Mouse (Mus musculus) lung, embryonic 15.5 days (tissue): Measurements from ENCODE around the gene Slc9a9. TPM values are rescaled to one million over a fixed set of nuclear protein-coding genes. Genes with fewer than 3 reads are reported as not detected.

Source experiments
- ATAC-seq: fragments of 200-750 bp; cut with Nextera tagmentation; 2 replicates; pipeline ENCODE4 v1.8.0; 2017; ENCODE audit warnings: moderate number of reproducible peaks, borderline replicate concordance; ENCODE audit not compliant: low FRiP score, low TSS enrichment; ENCODE audit errors: extremely low read depth
- H3K27ac ChIP-seq: fragments of 300-500 bp; sonication (generic); 2 replicates; pipeline ENCODE4 v1.5.1; 2015; ENCODE audit warnings: moderate library complexity, mild to moderate bottlenecking, inconsistent platforms
- H3K27me3 ChIP-seq: fragments of 300-500 bp; sonication (generic); 2 replicates; pipeline ENCODE4 v1.6.1; 2015; ENCODE audit warnings: inconsistent platforms
- H3K36me3 ChIP-seq: fragments of 300-500 bp; sonication (generic); 2 replicates; pipeline ENCODE4 v1.6.1; 2015; ENCODE audit warnings: inconsistent platforms
- H3K4me1 ChIP-seq: fragments of 300-500 bp; sonication (generic); 2 replicates; pipeline ENCODE4 v1.6.1; 2015; ENCODE audit warnings: inconsistent platforms
- H3K4me2 ChIP-seq: fragments of 300-500 bp; sonication (generic); 2 replicates; pipeline ENCODE4 v1.6.1; 2015; ENCODE audit warnings: inconsistent platforms, mild to moderate bottlenecking, moderate library complexity
- H3K4me3 ChIP-seq: fragments of 300-500 bp; sonication (generic); 2 replicates; pipeline ENCODE4 v1.5.1; 2015; ENCODE audit warnings: mild to moderate bottlenecking, inconsistent platforms
- H3K9ac ChIP-seq: fragments of 300-500 bp; sonication (generic); 2 replicates; pipeline ENCODE4 v1.6.1; 2015; ENCODE audit warnings: inconsistent platforms
- H3K9me3 ChIP-seq: fragments of 300-500 bp; sonication (generic); 2 replicates; pipeline ENCODE4 v1.6.1; 2016; ENCODE audit warnings: inconsistent platforms
- WGBS: fragments of 180-500 bp; shearing (Covaris S2); methylation state at CpG from one replicate; pipeline ENCODE4 v1.1.7; 2015; 5-methylcytosine and 5-hydroxymethylcytosine counted together
- polyA plus RNA-seq: library from polyadenylated mRNA; unstranded; fragments of >200 nt; fragmentation: Nextera tagmentation; extraction: Ambion mirVana; gene quantifications from 2 replicates; pipeline ENCODE4 v1.2.1, GENCODE M21; 2015

Slc9a9 gene
- polyA plus RNA-seq, 1 experiment from 2014 or later = 4.3 TPM

DNA sequence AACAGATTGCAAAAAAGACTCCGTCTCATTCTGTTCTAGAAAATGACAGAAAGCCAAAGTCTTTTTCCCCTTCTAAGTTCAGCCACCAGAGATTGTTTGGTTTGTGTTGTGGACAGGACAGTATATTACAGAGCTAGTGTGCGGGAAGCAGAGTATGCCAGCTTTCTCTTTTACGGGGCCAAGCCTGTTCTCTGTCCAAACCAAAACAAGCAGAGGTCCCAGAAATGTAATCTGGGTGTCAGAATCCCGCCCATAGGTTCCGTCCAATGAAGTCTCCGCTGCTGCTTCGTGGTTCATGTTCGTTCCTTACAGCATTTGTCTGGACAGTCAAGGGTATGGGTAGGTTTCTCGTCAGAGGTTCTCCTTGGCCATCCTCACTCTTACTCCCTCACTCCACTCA is 242.4 kb downstream of the Slc9a9 start:
- no peaks in the 10 kb centered on the region for H3K4me1 ChIP-seq
- H3K9me3 ChIP-seq = no peaks in the 10 kb centered on the region
- no peak overlapping the region for H3K9ac ChIP-seq
- H3K36me3 ChIP-seq = no peaks in the 10 kb centered on the region
- no peak overlapping the region for H3K4me2 ChIP-seq
- 76% methylated on average over 9 of the region's 9 CpGs for WGBS
- no peak for ATAC-seq
- no peak overlapping the region for H3K27ac ChIP-seq
- H3K27me3 ChIP-seq = no peaks in the 10 kb centered on the region
- H3K4me3 ChIP-seq = no peak overlapping the region

DNA sequence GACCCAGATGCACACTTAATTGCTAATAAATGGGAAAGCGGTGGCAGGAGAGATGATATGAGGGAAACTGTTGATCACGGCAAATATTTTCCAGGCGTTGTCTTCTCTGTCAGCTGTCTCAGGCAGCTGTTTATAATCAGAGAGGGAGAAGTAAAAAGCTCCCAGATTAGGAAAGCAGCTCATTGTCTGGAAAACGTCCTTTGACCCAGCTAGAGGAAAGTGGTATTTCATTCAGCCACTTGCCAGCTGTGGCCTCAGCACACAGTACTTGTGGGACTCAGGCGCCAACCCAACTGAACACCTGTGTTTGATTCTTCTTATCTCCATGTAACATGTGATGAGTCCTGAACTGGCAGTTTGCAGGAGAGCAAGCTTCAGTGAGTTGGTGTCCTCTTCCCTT is 252.4 kb downstream of the Slc9a9 start:
- ATAC-seq = no peak
- WGBS = 43% methylated on average over 5 of the region's 5 CpGs
- no peaks in the 10 kb centered on the region for H3K9me3 ChIP-seq
- no peak overlapping the region for H3K4me2 ChIP-seq
- H3K4me1 ChIP-seq = no peaks in the 10 kb centered on the region
- no peak overlapping the region for H3K4me3 ChIP-seq
- H3K27me3 ChIP-seq = no peaks in the 10 kb centered on the region
- H3K27ac ChIP-seq = no peak overlapping the region
- no peak overlapping the region for H3K9ac ChIP-seq
- H3K36me3 ChIP-seq = no peaks in the 10 kb centered on the region

DNA sequence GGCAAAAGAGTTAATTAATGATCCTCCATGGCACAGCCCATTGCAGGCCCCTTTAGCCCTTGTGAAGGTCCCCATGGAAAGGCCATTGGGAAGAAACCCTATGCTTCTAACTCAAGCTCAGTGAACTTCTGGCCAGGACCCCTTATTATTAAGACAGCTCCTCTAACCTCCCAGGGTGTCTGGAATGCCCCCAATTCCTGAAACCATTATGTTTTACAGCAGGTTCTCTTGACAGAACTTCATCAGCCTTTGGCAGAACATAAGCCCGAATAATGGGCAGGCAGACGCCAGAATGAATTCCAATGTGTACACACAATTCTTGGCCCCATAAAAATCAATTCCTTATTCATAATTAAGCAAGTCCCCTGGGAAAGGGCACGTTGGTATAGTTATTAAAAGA is 256.1 kb downstream of the Slc9a9 start:
- no peaks in the 10 kb centered on the region for H3K36me3 ChIP-seq
- WGBS = 69% methylated on average over 3 of the region's 3 CpGs
- H3K4me1 ChIP-seq = no peaks in the 10 kb centered on the region
- H3K4me2 ChIP-seq = no peak overlapping the region
- no peak overlapping the region for H3K4me3 ChIP-seq
- H3K27ac ChIP-seq = no peak overlapping the region
- no peaks in the 10 kb centered on the region for H3K27me3 ChIP-seq
- no peak overlapping the region for H3K9ac ChIP-seq
- no peaks in the 10 kb centered on the region for H3K9me3 ChIP-seq
- ATAC-seq = no peak

DNA sequence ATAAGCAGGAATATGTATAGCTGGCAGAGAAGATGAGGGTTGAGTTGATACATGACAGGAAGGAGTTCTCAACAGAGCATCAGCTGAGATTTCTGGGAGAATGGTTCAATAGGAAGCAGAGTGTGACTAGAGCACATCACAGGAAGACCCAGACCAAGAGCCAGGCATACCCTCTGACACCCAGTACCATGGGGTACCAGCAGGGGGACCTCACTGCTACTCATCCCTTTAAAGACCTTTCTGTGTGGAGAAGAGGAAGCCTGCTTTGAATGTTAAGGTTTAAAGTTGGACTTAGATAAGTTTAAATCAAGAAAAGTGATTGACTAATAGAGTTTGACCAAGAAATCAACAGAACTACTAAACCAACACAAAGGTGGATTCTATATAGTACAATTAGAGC is 257.4 kb downstream of the Slc9a9 start:
- H3K9ac ChIP-seq = no peak overlapping the region
- H3K4me1 ChIP-seq = no peaks in the 10 kb centered on the region
- H3K4me2 ChIP-seq = no peak overlapping the region
- no peaks in the 10 kb centered on the region for H3K27me3 ChIP-seq
- H3K9me3 ChIP-seq = no peaks in the 10 kb centered on the region
- no peak for ATAC-seq
- H3K27ac ChIP-seq = no peak overlapping the region
- H3K4me3 ChIP-seq = no peak overlapping the region
- H3K36me3 ChIP-seq = no peaks in the 10 kb centered on the region

DNA sequence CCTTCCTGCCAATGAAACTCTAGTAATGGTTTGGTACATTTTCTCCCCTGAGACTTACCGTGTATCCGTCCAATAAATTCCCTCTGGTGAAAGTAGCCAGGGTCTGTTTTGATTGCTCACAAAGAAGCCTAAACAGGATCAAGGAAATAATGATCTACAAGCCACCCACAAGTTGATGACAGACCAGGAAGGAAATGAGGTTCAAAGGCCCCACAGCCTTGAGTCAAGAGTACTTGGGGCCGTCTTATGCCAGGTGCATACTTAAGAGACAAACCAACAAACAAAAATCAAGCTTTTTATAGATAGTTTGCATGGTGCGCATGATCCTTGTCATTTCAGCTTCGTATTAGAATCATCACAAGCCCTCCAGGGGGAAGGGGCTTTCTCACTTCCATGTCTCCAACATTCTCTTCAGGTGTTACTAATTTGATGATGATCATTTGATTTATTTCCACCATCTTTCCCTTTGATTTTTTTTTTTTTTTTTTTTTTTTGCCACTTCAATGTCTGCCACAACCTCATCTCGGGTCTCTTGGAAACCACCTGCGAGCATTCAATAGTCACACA is 275.9 kb downstream of the Slc9a9 start:
- ATAC-seq = no peak
- Histone ChIP-seq H3K27me3 (no peaks in the 10 kb centered on the region), H3K27ac (no peak overlapping the region), H3K9me3 (no peaks in the 10 kb centered on the region), H3K4me2 (no peak overlapping the region), H3K4me1 (no peaks in the 10 kb centered on the region), H3K36me3 (no peaks in the 10 kb centered on the region), H3K9ac (no peak overlapping the region), H3K4me3 (no peak overlapping the region)
- 81% methylated on average over 7 of the region's 7 CpGs for WGBS

DNA sequence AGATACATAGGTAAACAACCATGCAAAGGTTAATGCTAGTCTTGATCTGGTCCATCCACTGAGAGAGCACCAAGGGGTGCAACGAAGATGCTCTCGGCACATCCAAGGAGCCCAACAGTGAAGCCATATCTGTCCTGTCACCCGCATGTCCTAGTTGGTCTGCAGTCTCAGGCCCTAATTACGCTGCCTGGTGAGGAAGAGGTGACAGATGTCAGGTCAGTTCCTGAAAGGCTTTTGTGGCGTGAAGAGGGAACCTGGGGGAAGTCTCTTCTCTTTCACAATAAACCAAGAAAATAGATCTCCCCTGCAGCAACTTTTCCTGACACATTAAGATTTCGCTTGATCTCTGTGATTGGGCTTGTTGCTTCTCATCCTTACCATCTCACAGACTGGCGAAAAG is 277.5 kb downstream of the Slc9a9 start:
- 69% methylated on average over 7 of the region's 7 CpGs for whole genome bisulfite sequencing

DNA sequence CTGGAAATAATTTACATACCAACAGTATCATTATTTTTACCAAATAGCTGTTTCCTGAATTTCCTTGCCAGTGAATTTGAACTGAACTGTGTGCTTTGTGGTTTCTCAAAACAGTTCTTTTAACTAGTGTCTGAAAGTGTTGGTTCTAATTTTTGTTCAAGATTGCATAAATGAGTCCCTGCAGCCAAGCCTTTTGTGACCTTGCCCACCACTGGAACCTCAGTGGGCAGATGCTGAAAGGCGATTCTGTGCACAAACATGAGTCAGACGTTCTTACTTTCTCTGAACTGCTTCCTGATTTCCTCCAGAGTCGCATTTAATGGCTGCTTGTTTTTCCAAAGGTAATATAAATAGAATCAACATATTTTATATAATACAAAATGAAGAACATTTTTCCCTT is 281.0 kb downstream of the Slc9a9 start:
- no peaks in the 10 kb centered on the region for H3K27me3 ChIP-seq
- no peak for ATAC-seq

More for the DNA sequence above, 277.5 kb downstream of the Slc9a9 start:
- Histone ChIP-seq H3K9me3 (no peaks in the 10 kb centered on the region), H3K4me1 (no peaks in the 10 kb centered on the region), H3K4me3 (no peak overlapping the region), H3K9ac (no peak overlapping the region), H3K27me3 (no peaks in the 10 kb centered on the region), H3K4me2 (no peak overlapping the region), H3K27ac (no peak overlapping the region), H3K36me3 (no peaks in the 10 kb centered on the region)
- ATAC-seq = no peak

DNA sequence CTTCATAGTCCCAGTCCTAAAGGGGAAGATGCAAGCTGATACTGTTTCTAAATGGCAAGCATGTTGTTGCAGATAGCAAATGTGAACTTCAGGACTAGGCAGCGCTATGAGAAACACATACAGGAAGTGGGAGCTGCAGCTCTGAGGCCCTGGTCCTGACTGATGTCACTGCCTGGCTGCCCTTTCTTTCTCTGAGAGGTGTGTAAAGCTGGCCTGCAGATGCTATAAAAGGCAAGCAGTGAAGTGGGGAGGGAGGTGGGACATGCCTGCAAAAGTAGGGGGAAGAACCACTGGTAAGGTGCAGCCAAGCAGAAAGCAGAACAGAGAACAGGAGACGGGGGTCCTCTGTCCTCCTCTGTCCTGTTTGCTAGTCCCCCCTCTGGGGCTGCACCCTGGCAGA is 285.9 kb downstream of the Slc9a9 start:
- 66% methylated on average over 2 of the region's 2 CpGs for WGBS
- H3K9me3 ChIP-seq = no peaks in the 10 kb centered on the region

More for the DNA sequence above, 281.0 kb downstream of the Slc9a9 start:
- Histone ChIP-seq H3K4me3 (no peak overlapping the region), H3K36me3 (no peaks in the 10 kb centered on the region), H3K9me3 (no peaks in the 10 kb centered on the region), H3K4me2 (no peak overlapping the region), H3K4me1 (no peaks in the 10 kb centered on the region), H3K27ac (no peak overlapping the region), H3K9ac (no peak overlapping the region)
- WGBS = 54% methylated on average over 3 of the region's 3 CpGs

DNA sequence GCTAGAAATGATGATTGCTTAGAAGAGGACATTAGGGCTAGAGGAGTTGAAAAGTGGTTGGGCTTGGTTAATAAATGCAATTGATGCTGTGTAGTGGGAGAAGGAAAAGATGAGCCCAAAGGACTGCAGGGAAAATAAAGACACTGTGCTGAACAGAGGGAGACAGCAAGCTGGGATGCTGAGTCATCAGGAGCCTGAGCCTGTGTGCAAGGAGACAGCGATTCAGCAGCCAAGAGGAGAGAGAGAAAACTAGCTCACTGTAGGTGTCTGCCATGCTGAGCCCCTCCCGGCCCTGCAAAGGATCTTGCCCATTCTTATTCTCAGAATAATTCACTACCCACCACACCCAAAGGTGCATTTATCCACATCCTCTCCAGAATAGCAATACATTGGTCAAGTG is 288.7 kb downstream of the Slc9a9 start:
- no peaks in the 10 kb centered on the region for H3K27me3 ChIP-seq
- H3K9me3 ChIP-seq = no peaks in the 10 kb centered on the region
- no peak for ATAC-seq
- 55% methylated on average over 2 of the region's 2 CpGs for WGBS
- no peak overlapping the region for H3K27ac ChIP-seq
- H3K36me3 ChIP-seq = no peaks in the 10 kb centered on the region
- H3K4me1 ChIP-seq = no peaks in the 10 kb centered on the region
- no peak overlapping the region for H3K4me3 ChIP-seq
- no peak overlapping the region for H3K9ac ChIP-seq
- no peak overlapping the region for H3K4me2 ChIP-seq

More for the DNA sequence above, 285.9 kb downstream of the Slc9a9 start:
- ATAC-seq = no peak
- no peak overlapping the region for H3K9ac ChIP-seq
- H3K27ac ChIP-seq = no peak overlapping the region
- H3K4me3 ChIP-seq = no peak overlapping the region
- no peak overlapping the region for H3K4me2 ChIP-seq
- H3K27me3 ChIP-seq = no peaks in the 10 kb centered on the region
- no peaks in the 10 kb centered on the region for H3K36me3 ChIP-seq
- H3K4me1 ChIP-seq = no peaks in the 10 kb centered on the region

DNA sequence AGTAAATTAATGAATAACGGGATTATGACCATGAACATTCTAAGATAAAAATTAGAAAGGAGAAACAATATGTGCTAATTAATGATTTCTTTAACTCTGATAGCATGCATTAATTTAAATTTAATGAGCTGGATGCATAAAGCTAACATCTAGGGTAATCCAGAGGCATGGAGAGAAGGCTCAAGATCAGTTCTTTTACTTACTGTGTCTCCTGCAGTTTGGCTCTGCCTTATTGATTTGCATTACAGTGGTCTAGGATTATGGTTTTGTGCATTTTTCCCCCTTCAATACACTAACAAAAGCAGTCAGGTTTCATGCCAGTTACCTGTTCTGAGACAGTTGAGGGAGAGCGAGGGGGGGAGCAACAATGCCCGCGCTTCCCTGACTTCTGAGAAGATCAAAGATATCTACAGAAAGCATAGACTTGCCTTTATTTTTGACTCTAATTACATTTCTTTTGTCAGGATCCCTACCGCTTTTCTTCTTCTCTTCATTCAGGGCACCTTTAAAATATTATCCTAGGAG is 298.9 kb downstream of the Slc9a9 start:
- no peaks in the 10 kb centered on the region for H3K9me3 ChIP-seq
- no peak overlapping the region for H3K9ac ChIP-seq
- H3K4me1 ChIP-seq = no peaks in the 10 kb centered on the region
- no peak overlapping the region for H3K4me2 ChIP-seq
- H3K4me3 ChIP-seq = no peak overlapping the region
- WGBS = 91% methylated on average over 5 of the region's 5 CpGs
- H3K36me3 ChIP-seq = no peaks in the 10 kb centered on the region
- H3K27me3 ChIP-seq = no peaks in the 10 kb centered on the region
- ATAC-seq = no peak
- no peak overlapping the region for H3K27ac ChIP-seq

DNA sequence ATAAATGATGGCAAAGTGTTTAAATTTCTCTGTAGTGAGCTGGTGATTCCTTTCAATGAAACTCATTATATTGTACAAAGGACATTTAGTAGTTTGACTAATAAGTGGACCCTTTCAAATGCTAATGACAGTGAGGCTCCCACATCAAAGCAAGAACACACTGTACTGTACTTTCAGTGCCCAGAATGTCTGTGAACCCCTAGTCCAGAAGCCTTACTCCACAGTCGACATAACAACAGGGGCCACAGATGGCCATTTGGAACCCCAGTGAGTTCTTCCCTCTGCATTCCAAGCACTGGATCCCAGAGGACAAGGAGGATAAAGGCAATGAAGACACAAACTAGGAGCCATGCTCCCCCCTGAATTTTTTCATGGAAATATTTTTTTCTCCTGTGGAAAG is 299.4 kb downstream of the Slc9a9 start:
- ATAC-seq = no peak
- WGBS = 42% methylated on average over 1 of the region's 1 CpGs
- H3K4me1 ChIP-seq = no peaks in the 10 kb centered on the region
- no peak overlapping the region for H3K4me2 ChIP-seq
- no peak overlapping the region for H3K9ac ChIP-seq
- H3K9me3 ChIP-seq = no peaks in the 10 kb centered on the region
- H3K36me3 ChIP-seq = no peaks in the 10 kb centered on the region
- no peaks in the 10 kb centered on the region for H3K27me3 ChIP-seq
- H3K27ac ChIP-seq = no peak overlapping the region
- H3K4me3 ChIP-seq = no peak overlapping the region

DNA sequence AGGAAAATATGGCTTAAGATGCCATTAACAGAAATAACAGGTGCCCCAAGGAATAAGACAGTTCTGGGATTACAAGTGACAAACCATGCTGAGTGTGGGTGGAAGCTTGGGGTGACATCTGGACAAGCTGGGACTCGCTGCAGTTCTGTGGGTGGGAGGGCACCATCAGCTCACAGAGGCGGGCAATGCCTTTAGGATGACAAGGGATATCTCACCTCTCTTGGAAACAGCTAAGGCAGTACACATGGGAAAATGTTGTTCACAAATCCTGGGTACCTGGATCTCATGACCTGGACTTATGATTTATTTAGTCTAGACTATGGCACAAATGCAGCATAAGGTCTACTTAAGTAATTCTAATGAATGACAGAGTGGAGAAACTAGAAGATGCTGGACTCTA is 302.3 kb downstream of the Slc9a9 start:
- Histone ChIP-seq H3K9ac (no peak overlapping the region), H3K27ac (no peak overlapping the region), H3K4me2 (no peak overlapping the region), H3K4me1 (no peaks in the 10 kb centered on the region), H3K4me3 (no peak overlapping the region), H3K9me3 (no peaks in the 10 kb centered on the region), H3K27me3 (no peaks in the 10 kb centered on the region), H3K36me3 (no peaks in the 10 kb centered on the region)
- ATAC-seq = no peak
- WGBS = 65% methylated on average over 2 of the region's 2 CpGs

DNA sequence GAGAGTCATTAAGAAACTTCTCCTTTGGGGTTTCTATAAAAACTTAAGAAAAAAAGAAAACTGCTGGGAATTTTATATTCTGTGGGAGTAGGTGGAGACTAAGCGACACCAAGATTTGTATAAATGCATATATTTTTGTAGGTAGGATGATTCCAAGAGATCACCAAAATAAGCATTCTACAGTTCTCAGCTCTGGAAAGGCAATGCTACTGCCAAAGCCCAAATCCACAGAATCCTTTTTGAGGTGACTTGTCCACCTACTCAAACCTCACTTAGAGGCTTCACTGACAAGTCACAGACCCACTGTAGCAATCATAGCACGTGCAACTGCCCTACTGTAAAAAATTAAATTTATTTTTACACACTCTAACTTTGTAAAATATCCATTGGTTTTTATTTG is 303.0 kb downstream of the Slc9a9 start:
- 87% methylated on average over 2 of the region's 2 CpGs for WGBS
- ATAC-seq = no peak
- no peak overlapping the region for H3K4me3 ChIP-seq
- H3K4me2 ChIP-seq = no peak overlapping the region
- no peaks in the 10 kb centered on the region for H3K36me3 ChIP-seq
- H3K4me1 ChIP-seq = no peaks in the 10 kb centered on the region
- no peaks in the 10 kb centered on the region for H3K9me3 ChIP-seq
- H3K27ac ChIP-seq = no peak overlapping the region
- H3K27me3 ChIP-seq = no peaks in the 10 kb centered on the region
- no peak overlapping the region for H3K9ac ChIP-seq
